Mouse (Mus musculus): ENCODE results near the gene Cyfip2. TPM values are rescaled to one million over a fixed set of nuclear protein-coding genes. Genes with fewer than 3 reads are reported as not detected.
A peak's percentile ranks its signal among the peaks of the same experiment; 100 is the strongest.

Cyfip2 gene
- polyA plus RNA-seq, 1 experiment from 2014 or later = 59.1 TPM

GRCm38 (mm10) chr11:46269391-46269790 lies 43.3 kb downstream of the Cyfip2 start:
- no peak overlapping the region for H3K27ac ChIP-seq (replicated peaks)
- no peak overlapping the region for H3K4me3 ChIP-seq
- H3K4me1 ChIP-seq = no peaks in the 10 kb centered on the region
- no peak overlapping the region for H3K4me2 ChIP-seq (replicated peaks)
- no peaks in the 10 kb centered on the region for H3K27me3 ChIP-seq
- 75% methylated on average over 9 of the region's 9 CpGs for WGBS
- H3K9ac ChIP-seq (replicated peaks) = no peak overlapping the region
- H3K36me3 ChIP-seq = peaks cover 81% of the 10 kb centered on the region
- ATAC-seq (ENCODE audit: low FRiP score, low read depth) = 0 out of 2 replicates have a peak, but pooled peaks have one; percentile 29
- no peaks in the 10 kb centered on the region for H3K9me3 ChIP-seq

- Histone ChIP-seq H3K27ac (replicated peaks) (no peak overlapping the region), H3K36me3 (peaks cover 79% of the 10 kb centered on the region), H3K9ac (replicated peaks) (no peak overlapping the region), H3K4me2 (replicated peaks) (no peak overlapping the region), H3K4me1 (no peaks in the 10 kb centered on the region), H3K27me3 (no peaks in the 10 kb centered on the region), H3K4me3 (no peak overlapping the region), H3K9me3 (no peaks in the 10 kb centered on the region)
- whole genome bisulfite sequencing = 24% methylated on average over 7 of the region's 7 CpGs
- peak; percentile 59; the same call in 1 of the 2 replicates for ATAC-seq (ENCODE audit: low FRiP score, low read depth)
These were observed 43.7 kb downstream of the Cyfip2 start for GRCm38 (mm10) chr11:46268991-46269390.

- WGBS = 92% methylated on average over 11 of the region's 11 CpGs
- Histone ChIP-seq H3K9ac (replicated peaks) (no peak overlapping the region), H3K9me3 (no peaks in the 10 kb centered on the region), H3K36me3 (peaks cover 84% of the 10 kb centered on the region), H3K27me3 (no peaks in the 10 kb centered on the region), H3K4me2 (replicated peaks) (no peak overlapping the region), H3K4me3 (no peak overlapping the region), H3K4me1 (no peaks in the 10 kb centered on the region), H3K27ac (replicated peaks) (no peak overlapping the region)
- ATAC-seq (ENCODE audit: low FRiP score, low read depth) = no peak
These were observed 47.5 kb downstream of the Cyfip2 start for GRCm38 (mm10) chr11:46265031-46265786.

- Histone ChIP-seq H3K27me3 (no peaks in the 10 kb centered on the region), H3K4me1 (no peaks in the 10 kb centered on the region), H3K9ac (replicated peaks) (no peak overlapping the region), H3K4me3 (no peak overlapping the region), H3K36me3 (peaks cover 85% of the 10 kb centered on the region), H3K4me2 (replicated peaks) (no peak overlapping the region), H3K27ac (replicated peaks) (no peak overlapping the region), H3K9me3 (no peaks in the 10 kb centered on the region)
- WGBS = 66% methylated on average over 3 of the region's 3 CpGs
- ATAC-seq (ENCODE audit: low FRiP score, low read depth) = no peak
These were observed 48.1 kb downstream of the Cyfip2 start for GRCm38 (mm10) chr11:46264584-46264983.

GRCm38 (mm10) chr11:46263291-46263690 lies 49.4 kb downstream of the Cyfip2 start:
- ATAC-seq (ENCODE audit: low FRiP score, low read depth) = no peak
- peaks cover 86% of the 10 kb centered on the region for H3K36me3 ChIP-seq
- no peak overlapping the region for H3K27ac ChIP-seq (replicated peaks)
- no peaks in the 10 kb centered on the region for H3K27me3 ChIP-seq
- no peaks in the 10 kb centered on the region for H3K9me3 ChIP-seq
- H3K9ac ChIP-seq (replicated peaks) = no peak overlapping the region
- no peak overlapping the region for H3K4me2 ChIP-seq (replicated peaks)
- no peak overlapping the region for H3K4me3 ChIP-seq
- H3K4me1 ChIP-seq = no peaks in the 10 kb centered on the region
- 93% methylated on average over 11 of the region's 11 CpGs for WGBS

GRCm38 (mm10) chr11:46262854-46263253 lies 49.8 kb downstream of the Cyfip2 start:
- H3K36me3 ChIP-seq = peaks cover 86% of the 10 kb centered on the region
- no peak overlapping the region for H3K4me2 ChIP-seq (replicated peaks)
- no peak for ATAC-seq (ENCODE audit: low FRiP score, low read depth)
- WGBS = 90% methylated on average over 3 of the region's 3 CpGs
- H3K4me3 ChIP-seq = no peak overlapping the region
- no peaks in the 10 kb centered on the region for H3K4me1 ChIP-seq
- no peaks in the 10 kb centered on the region for H3K27me3 ChIP-seq
- no peaks in the 10 kb centered on the region for H3K9me3 ChIP-seq
- H3K9ac ChIP-seq (replicated peaks) = no peak overlapping the region
- no peak overlapping the region for H3K27ac ChIP-seq (replicated peaks)

GRCm38 (mm10) chr11:46258749-46259148 lies 53.9 kb downstream of the Cyfip2 start:
- H3K4me1 ChIP-seq = no peaks in the 10 kb centered on the region
- no peaks in the 10 kb centered on the region for H3K27me3 ChIP-seq
- no peak overlapping the region for H3K4me3 ChIP-seq
- 91% methylated on average over 8 of the region's 8 CpGs for WGBS
- no peak overlapping the region for H3K4me2 ChIP-seq (replicated peaks)
- H3K9me3 ChIP-seq = peaks cover 3% of the 10 kb centered on the region; the same call in 1 of the 2 replicates
- no peak overlapping the region for H3K27ac ChIP-seq (replicated peaks)
- peaks cover 84% of the 10 kb centered on the region for H3K36me3 ChIP-seq
- H3K9ac ChIP-seq (replicated peaks) = no peak overlapping the region
- ATAC-seq (ENCODE audit: low FRiP score, low read depth) = no peak

- ATAC-seq (ENCODE audit: low FRiP score, low read depth) = peak; percentile 34; the same call in 1 of the 2 replicates
- WGBS = 68% methylated on average over 4 of the region's 4 CpGs
- H3K4me3 ChIP-seq = no peak overlapping the region
- peaks cover 84% of the 10 kb centered on the region for H3K36me3 ChIP-seq
- H3K4me2 ChIP-seq (replicated peaks) = no peak overlapping the region
- H3K27ac ChIP-seq (replicated peaks) = no peak overlapping the region
- H3K27me3 ChIP-seq = no peaks in the 10 kb centered on the region
- H3K9ac ChIP-seq (replicated peaks) = no peak overlapping the region
- peaks cover 3% of the 10 kb centered on the region; the same call in 1 of the 2 replicates for H3K9me3 ChIP-seq
- no peaks in the 10 kb centered on the region for H3K4me1 ChIP-seq
These were observed 54.5 kb downstream of the Cyfip2 start for GRCm38 (mm10) chr11:46258207-46258606.

- Histone ChIP-seq H3K9me3 (peaks cover 3% of the 10 kb centered on the region; the same call in 1 of the 2 replicates), H3K4me1 (no peaks in the 10 kb centered on the region), H3K4me2 (replicated peaks) (no peak overlapping the region), H3K9ac (replicated peaks) (no peak overlapping the region), H3K27ac (replicated peaks) (no peak overlapping the region), H3K36me3 (peaks cover 79% of the 10 kb centered on the region), H3K27me3 (no peaks in the 10 kb centered on the region), H3K4me3 (no peak overlapping the region)
- WGBS = 85% methylated on average over 2 of the region's 2 CpGs
- no peak for ATAC-seq (ENCODE audit: low FRiP score, low read depth)
These were observed 57.4 kb downstream of the Cyfip2 start for GRCm38 (mm10) chr11:46255291-46255690.

GRCm38 (mm10) chr11:46251994-46252393 lies 60.7 kb downstream of the Cyfip2 start:
- Histone ChIP-seq H3K27ac (replicated peaks) (no peak overlapping the region), H3K4me1 (no peaks in the 10 kb centered on the region), H3K9me3 (no peaks in the 10 kb centered on the region), H3K4me2 (replicated peaks) (no peak overlapping the region), H3K9ac (replicated peaks) (no peak overlapping the region), H3K4me3 (no peak overlapping the region), H3K27me3 (no peaks in the 10 kb centered on the region), H3K36me3 (peaks cover 81% of the 10 kb centered on the region)
- peak; percentile 47; the same call in 1 of the 2 replicates for ATAC-seq (ENCODE audit: low FRiP score, low read depth)
- 37% methylated on average over 7 of the region's 7 CpGs for WGBS

GRCm38 (mm10) chr11:46248352-46248751 lies 64.3 kb downstream of the Cyfip2 start:
- no peaks in the 10 kb centered on the region for H3K27me3 ChIP-seq
- no peaks in the 10 kb centered on the region for H3K4me1 ChIP-seq
- H3K4me3 ChIP-seq = no peak overlapping the region
- no peak overlapping the region for H3K27ac ChIP-seq (replicated peaks)
- H3K4me2 ChIP-seq (replicated peaks) = no peak overlapping the region
- no peaks in the 10 kb centered on the region for H3K9me3 ChIP-seq
- no peak overlapping the region for H3K9ac ChIP-seq (replicated peaks)
- 92% methylated on average over 3 of the region's 3 CpGs for WGBS
- H3K36me3 ChIP-seq = peaks cover 67% of the 10 kb centered on the region
- ATAC-seq (ENCODE audit: low FRiP score, low read depth) = no peak

- no peak overlapping the region for H3K4me3 ChIP-seq
- no peak overlapping the region for H3K27ac ChIP-seq (replicated peaks)
- 86% methylated on average over 7 of the region's 7 CpGs for WGBS
- no peaks in the 10 kb centered on the region for H3K9me3 ChIP-seq
- no peak for ATAC-seq (ENCODE audit: low FRiP score, low read depth)
- H3K4me2 ChIP-seq (replicated peaks) = no peak overlapping the region
- no peaks in the 10 kb centered on the region for H3K4me1 ChIP-seq
- no peak overlapping the region for H3K9ac ChIP-seq (replicated peaks)
- H3K27me3 ChIP-seq = no peaks in the 10 kb centered on the region
- H3K36me3 ChIP-seq = peaks cover 62% of the 10 kb centered on the region
These were observed 66.3 kb downstream of the Cyfip2 start for GRCm38 (mm10) chr11:46246393-46246792.
